Mouse (Mus musculus): ENCODE data around the gene Slc27a1. TPM values are rescaled to one million over a fixed set of nuclear protein-coding genes. Genes with fewer than 3 reads are reported as not detected.
A peak's percentile ranks its signal among the peaks of the same experiment; 100 is the strongest.

Slc27a1 gene
- total and polyA plus RNA-seq, 2 experiments, result 7.2 to 15.7 TPM

DNA sequence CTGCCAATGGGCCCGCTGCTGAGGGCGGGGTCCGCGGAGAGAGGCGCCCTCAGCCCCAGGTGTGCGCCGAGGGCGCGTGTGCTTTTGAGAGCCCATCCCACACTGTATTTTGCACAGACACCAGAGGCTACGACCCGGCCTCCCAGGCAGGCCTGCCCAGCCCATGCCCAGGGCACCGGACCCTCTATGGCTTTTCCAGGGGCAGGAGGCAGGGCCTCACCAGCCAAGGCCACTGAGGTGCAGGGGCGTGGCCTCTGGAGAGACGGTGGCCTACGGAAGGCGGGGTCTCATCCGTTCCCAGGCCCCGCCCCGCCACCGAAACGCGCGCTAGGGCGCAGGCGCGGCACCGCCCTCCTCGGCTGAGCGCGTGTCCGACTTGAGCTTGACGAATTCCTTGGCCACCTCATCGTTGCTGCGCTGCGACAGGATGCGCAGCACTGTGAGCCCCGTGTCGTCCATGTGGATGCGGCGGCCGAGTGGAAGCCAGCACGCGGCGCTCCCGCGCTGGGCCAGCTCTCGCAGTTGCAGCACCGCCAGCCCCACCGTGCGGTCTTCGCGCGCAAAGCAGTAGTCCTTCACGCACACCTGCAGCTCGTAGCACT lies 60.5 kb downstream of the Slc27a1 start:
- peak; percentile 54 for DNase-seq (ENCODE audit: extremely low read depth, low read depth, low spot score)
- Histone ChIP-seq H3K4me1 (ENCODE audit: control insufficient read depth, insufficient read depth, low read length) (peaks cover 4% of the 10 kb centered on the region; the same call in 1 of the 2 replicates), H3K36me3 (ENCODE audit: control insufficient read depth, insufficient read depth, low read length) (0 out of 2 replicates have a peak, but pooled peaks cover under 1% of the 10 kb centered on the region), H3K27me3 (ENCODE audit: control insufficient read depth, insufficient read depth, low read length) (0 out of 2 replicates have a peak, but pooled peaks cover 3% of the 10 kb centered on the region), H3K79me2 (ENCODE audit: control insufficient read depth, insufficient read depth, low read length) (no peaks in the 10 kb centered on the region), H3K4me3 (ENCODE audit: insufficient read depth, low read depth, low read length) (peak overlapping the region; percentile 62), H3K9ac (ENCODE audit: low read depth, low read length) (peak overlapping the region; percentile 55), H3K27ac (replicated peaks; ENCODE audit: insufficient read depth, low read depth, low read length) (no peak overlapping the region)
- TF ChIP-seq POLR2A (IDR thresholded peaks at IDR 0.05; ENCODE audit: extremely low read depth, insufficient read depth, low read length) (no peak), CTCF (IDR thresholded peaks at IDR 0.05; ENCODE audit: low read depth, low read length) (no peak)
- 2% methylated on average over 55 of the region's 55 CpGs for WGBS

DNA sequence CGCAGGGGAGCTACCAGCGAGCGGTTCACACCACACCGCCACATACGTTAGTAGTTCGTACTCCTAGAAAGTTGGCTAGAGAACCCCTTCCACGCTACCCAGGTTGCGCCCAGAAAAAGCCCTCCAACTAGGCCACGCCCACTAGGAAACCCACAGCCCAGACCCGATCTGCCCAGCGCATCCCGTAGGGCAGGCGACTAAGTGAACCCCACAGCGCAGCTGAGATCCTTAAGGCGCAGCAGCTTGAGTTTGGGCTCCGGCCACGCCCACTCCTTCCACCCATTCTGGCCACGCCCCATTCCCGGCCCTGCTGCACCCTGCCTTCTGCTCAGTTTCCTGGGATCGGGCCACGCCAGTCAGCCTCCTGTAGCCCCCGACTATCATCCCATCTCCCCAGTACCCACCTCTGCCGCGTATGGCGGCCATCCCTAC lies 61.1 kb downstream of the Slc27a1 start:
- Histone ChIP-seq H3K27me3 (ENCODE audit: control insufficient read depth, insufficient read depth, low read length) (0 out of 2 replicates have a peak, but pooled peaks cover 3% of the 10 kb centered on the region), H3K9ac (ENCODE audit: low read depth, low read length) (0 out of 2 replicates have a peak overlapping the region, but pooled peaks have one; percentile 33), H3K4me3 (ENCODE audit: insufficient read depth, low read depth, low read length) (peak overlapping the region; percentile 45; the same call in 1 of the 2 replicates), H3K4me1 (ENCODE audit: control insufficient read depth, insufficient read depth, low read length) (peaks cover 4% of the 10 kb centered on the region; the same call in 1 of the 2 replicates), H3K79me2 (ENCODE audit: control insufficient read depth, insufficient read depth, low read length) (no peaks in the 10 kb centered on the region), H3K36me3 (ENCODE audit: control insufficient read depth, insufficient read depth, low read length) (no peaks in the 10 kb centered on the region), H3K27ac (replicated peaks; ENCODE audit: insufficient read depth, low read depth, low read length) (no peak overlapping the region; the same call in 1 of the 2 replicates)
- TF ChIP-seq POLR2A (IDR thresholded peaks at IDR 0.05; ENCODE audit: extremely low read depth, insufficient read depth, low read length), result no peak
- TF ChIP-seq CTCF (IDR thresholded peaks at IDR 0.05; ENCODE audit: low read depth, low read length), result no peak
- DNase-seq (ENCODE audit: extremely low read depth, low read depth, low spot score), result peak; percentile 13
- WGBS, result 12% methylated on average over 25 of the region's 25 CpGs

DNA sequence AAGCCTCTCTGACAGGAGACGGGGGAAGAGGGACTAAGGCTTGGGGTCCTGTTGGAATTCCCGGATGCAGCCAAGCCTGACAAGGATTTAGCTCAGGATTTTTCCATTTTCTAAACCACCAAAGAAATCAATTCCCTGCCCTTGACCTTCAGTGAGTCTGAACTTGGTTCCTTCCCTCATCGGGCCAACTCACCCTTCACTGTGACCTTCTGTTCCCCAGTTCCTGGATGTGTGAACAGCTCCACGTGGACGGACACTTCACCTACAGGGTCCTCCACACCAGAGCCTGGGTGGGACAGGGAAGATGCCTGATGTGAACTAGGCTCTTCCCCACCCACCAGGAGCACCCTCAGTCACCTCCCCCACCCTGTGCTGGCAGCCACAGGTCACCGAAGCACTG lies 62.1 kb downstream of the Slc27a1 start:
- no peak for TF ChIP-seq POLR2A (IDR thresholded peaks at IDR 0.05; ENCODE audit: extremely low read depth, insufficient read depth, low read length)
- no peak for TF ChIP-seq CTCF (IDR thresholded peaks at IDR 0.05; ENCODE audit: low read depth, low read length)
- Histone ChIP-seq H3K4me1 (ENCODE audit: control insufficient read depth, insufficient read depth, low read length) (peaks cover 4% of the 10 kb centered on the region; the same call in 1 of the 2 replicates), H3K9ac (ENCODE audit: low read depth, low read length) (no peak overlapping the region), H3K27me3 (ENCODE audit: control insufficient read depth, insufficient read depth, low read length) (0 out of 2 replicates have a peak, but pooled peaks cover 3% of the 10 kb centered on the region), H3K27ac (replicated peaks; ENCODE audit: insufficient read depth, low read depth, low read length) (no peak overlapping the region), H3K4me3 (ENCODE audit: insufficient read depth, low read depth, low read length) (no peak overlapping the region), H3K79me2 (ENCODE audit: control insufficient read depth, insufficient read depth, low read length) (no peaks in the 10 kb centered on the region), H3K36me3 (ENCODE audit: control insufficient read depth, insufficient read depth, low read length) (no peaks in the 10 kb centered on the region)
- DNase-seq (ENCODE audit: extremely low read depth, low read depth, low spot score), result peak; percentile 15
- 63% methylated on average over 6 of the region's 6 CpGs for WGBS

DNA sequence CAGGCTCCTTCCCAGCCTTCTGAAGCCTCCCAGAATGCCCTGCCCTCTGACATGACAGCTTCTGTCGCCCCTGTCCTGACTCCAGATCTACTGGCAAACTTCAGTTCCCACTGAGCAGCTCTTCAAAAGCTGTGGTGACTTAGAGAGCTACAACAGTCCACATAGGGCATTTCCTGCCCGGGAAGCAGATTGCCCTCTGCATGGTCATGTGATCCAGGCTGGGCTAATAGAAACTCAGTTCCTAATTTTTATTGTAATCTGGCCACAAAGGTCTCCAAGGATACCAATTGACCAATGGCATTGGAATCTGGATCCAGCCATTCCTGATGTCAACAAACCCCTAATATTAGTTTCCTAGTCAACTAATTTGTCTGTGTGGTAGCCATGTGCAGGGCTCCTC lies 63.2 kb downstream of the Slc27a1 start:
- Histone ChIP-seq H3K27ac (replicated peaks; ENCODE audit: insufficient read depth, low read depth, low read length) (no peak overlapping the region), H3K4me1 (ENCODE audit: control insufficient read depth, insufficient read depth, low read length) (peaks cover 4% of the 10 kb centered on the region; the same call in 1 of the 2 replicates), H3K9ac (ENCODE audit: low read depth, low read length) (no peak overlapping the region), H3K79me2 (ENCODE audit: control insufficient read depth, insufficient read depth, low read length) (no peaks in the 10 kb centered on the region), H3K4me3 (ENCODE audit: insufficient read depth, low read depth, low read length) (no peak overlapping the region), H3K36me3 (ENCODE audit: control insufficient read depth, insufficient read depth, low read length) (no peaks in the 10 kb centered on the region), H3K27me3 (ENCODE audit: control insufficient read depth, insufficient read depth, low read length) (0 out of 2 replicates have a peak, but pooled peaks cover 3% of the 10 kb centered on the region)
- peak; percentile 8 for DNase-seq (ENCODE audit: extremely low read depth, low read depth, low spot score)
- WGBS, result 58% methylated on average over 2 of the region's 2 CpGs
- no peak for TF ChIP-seq POLR2A (IDR thresholded peaks at IDR 0.05; ENCODE audit: extremely low read depth, insufficient read depth, low read length)
- TF ChIP-seq CTCF (IDR thresholded peaks at IDR 0.05; ENCODE audit: low read depth, low read length), result no peak

DNA sequence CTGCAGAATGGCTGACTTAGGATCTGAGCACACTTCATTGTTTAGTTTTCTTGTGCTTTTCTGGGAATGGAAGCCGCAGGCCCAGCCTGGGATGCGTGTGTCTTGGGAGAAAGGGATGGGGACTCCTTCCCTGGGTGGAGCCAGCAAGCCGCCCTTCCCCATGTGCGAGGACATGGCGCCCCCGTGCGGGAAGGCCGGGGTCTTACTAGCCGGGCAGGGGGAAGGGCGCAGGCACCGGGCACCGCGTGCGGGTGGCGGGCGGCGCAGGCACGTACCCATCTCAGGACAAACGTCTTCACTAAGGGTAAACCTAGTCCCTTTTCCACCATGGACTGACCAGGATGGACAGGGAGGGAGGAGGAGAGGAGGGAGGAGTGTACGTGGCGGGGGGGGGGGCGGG lies 64.5 kb downstream of the Slc27a1 start:
- H3K36me3 ChIP-seq (ENCODE audit: control insufficient read depth, insufficient read depth, low read length), result no peaks in the 10 kb centered on the region
- 20% methylated on average over 19 of the region's 22 CpGs for WGBS
- H3K4me3 ChIP-seq (ENCODE audit: insufficient read depth, low read depth, low read length), result no peak overlapping the region
- TF ChIP-seq POLR2A (IDR thresholded peaks at IDR 0.05; ENCODE audit: extremely low read depth, insufficient read depth, low read length) (no peak), CTCF (IDR thresholded peaks at IDR 0.05; ENCODE audit: low read depth, low read length) (peak; percentile 65)
- H3K4me1 ChIP-seq (ENCODE audit: control insufficient read depth, insufficient read depth, low read length), result no peaks in the 10 kb centered on the region; the same call in 1 of the 2 replicates
- 0 out of 2 replicates have a peak, but pooled peaks cover 3% of the 10 kb centered on the region for H3K27me3 ChIP-seq (ENCODE audit: control insufficient read depth, insufficient read depth, low read length)
- H3K79me2 ChIP-seq (ENCODE audit: control insufficient read depth, insufficient read depth, low read length), result no peaks in the 10 kb centered on the region
- no peak overlapping the region for H3K27ac ChIP-seq (replicated peaks; ENCODE audit: insufficient read depth, low read depth, low read length)
- H3K9ac ChIP-seq (ENCODE audit: low read depth, low read length), result no peak overlapping the region
- no peak for DNase-seq (ENCODE audit: extremely low read depth, low read depth, low spot score)

All from liver, adult 2 months (tissue).